Mouse (Mus musculus) liver, embryonic 16.5 days (tissue): Measurements from ENCODE around the gene Hpca. TPM values are rescaled to one million over a fixed set of nuclear protein-coding genes. Genes with fewer than 3 reads are reported as not detected.

Experiments
- ATAC-seq: fragments of 200-750 bp; cut with Nextera tagmentation; 2 replicates; pipeline ENCODE4 v1.8.0; 2017; ENCODE audit warnings: low read depth, mild to moderate bottlenecking, moderate number of reproducible peaks, moderate library complexity
- H3K27ac ChIP-seq: fragments of 300-500 bp; sonication (generic); 2 replicates; pipeline ENCODE4 v1.5.1; 2014; ENCODE audit warnings: mild to moderate bottlenecking, low read length
- H3K27me3 ChIP-seq: fragments of 300-500 bp; sonication (generic); 2 replicates; pipeline ENCODE4 v1.6.1; 2014; ENCODE audit warnings: low read depth, low read length, mixed read lengths; ENCODE audit not compliant: control insufficient read depth, insufficient read depth
- H3K36me3 ChIP-seq: fragments of 300-500 bp; sonication (generic); 2 replicates; pipeline ENCODE4 v1.6.1; 2014; ENCODE audit warnings: mild to moderate bottlenecking; ENCODE audit not compliant: control insufficient read depth, insufficient read depth
- H3K4me1 ChIP-seq: fragments of 300-500 bp; sonication (generic); 2 replicates; pipeline ENCODE4 v1.6.1; 2014; ENCODE audit warnings: low read depth, low read length, mixed read lengths; ENCODE audit not compliant: control insufficient read depth
- H3K4me2 ChIP-seq: fragments of 300-500 bp; sonication (generic); 2 replicates; pipeline ENCODE4 v1.6.1; 2014; ENCODE audit warnings: low read depth, low read length, mixed read lengths
- H3K4me3 ChIP-seq: fragments of 300-500 bp; sonication (generic); 2 replicates; pipeline ENCODE4 v1.5.1; 2014; ENCODE audit warnings: low read depth, mild to moderate bottlenecking, low read length
- H3K9ac ChIP-seq: fragments of 300-500 bp; sonication (generic); 2 replicates; pipeline ENCODE4 v1.6.1; 2014; ENCODE audit warnings: low read depth, low read length
- H3K9me3 ChIP-seq: fragments of 300-500 bp; sonication (generic); replicated peaks from 2 replicates; pipeline ENCODE4 v1.6.1; 2016; ENCODE audit warnings: low read length; ENCODE audit not compliant: control insufficient read depth
- WGBS: fragments of 180-500 bp; shearing (Covaris S2); extraction: QIAGEN DNeasy Blood & Tissue Kit; methylation state at CpG from one replicate; pipeline ENCODE4 v1.1.7; 2014; ENCODE audit not compliant: insufficient replicate concordance; 5-methylcytosine and 5-hydroxymethylcytosine counted together
- polyA plus RNA-seq: library from polyadenylated mRNA; unstranded; fragments of >200 nt; fragmentation: Nextera tagmentation; extraction: Ambion mirVana; gene quantifications from 2 replicates; pipeline ENCODE4 v1.2.1, GENCODE M21; 2015

Hpca gene
- polyA plus RNA-seq, 1 experiment from 2014 or later, result 0.27 TPM

DNA sequence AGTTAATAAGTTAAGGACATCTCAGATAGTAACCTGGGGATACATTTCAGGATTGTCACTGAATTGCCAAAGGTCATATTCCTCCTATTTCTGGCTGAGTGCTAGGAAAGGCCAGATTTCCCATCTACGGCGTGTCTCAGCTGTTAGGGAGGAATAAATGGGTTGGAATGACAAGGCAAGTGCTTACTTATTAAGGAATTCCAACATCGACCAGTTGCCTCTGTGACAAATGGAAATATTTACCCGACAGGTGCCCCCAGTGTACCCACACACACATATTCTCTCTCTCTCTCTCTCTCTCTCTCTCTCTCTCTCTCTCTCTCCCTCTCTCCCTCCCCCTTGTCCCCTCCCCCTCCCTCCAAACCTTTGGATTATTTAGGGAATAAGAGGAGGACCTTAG lies 24.1 kb upstream of the Hpca start:
- H3K9me3 ChIP-seq, result no peaks in the 10 kb centered on the region
- H3K4me2 ChIP-seq, result no peak overlapping the region
- WGBS, result 69% methylated on average over 4 of the region's 4 CpGs
- no peak overlapping the region for H3K9ac ChIP-seq
- H3K27me3 ChIP-seq, result no peaks in the 10 kb centered on the region
- H3K4me1 ChIP-seq, result peaks cover 14% of the 10 kb centered on the region
- no peak for ATAC-seq
- H3K27ac ChIP-seq, result no peak overlapping the region
- peaks cover 7% of the 10 kb centered on the region for H3K36me3 ChIP-seq
- H3K4me3 ChIP-seq, result no peak overlapping the region

DNA sequence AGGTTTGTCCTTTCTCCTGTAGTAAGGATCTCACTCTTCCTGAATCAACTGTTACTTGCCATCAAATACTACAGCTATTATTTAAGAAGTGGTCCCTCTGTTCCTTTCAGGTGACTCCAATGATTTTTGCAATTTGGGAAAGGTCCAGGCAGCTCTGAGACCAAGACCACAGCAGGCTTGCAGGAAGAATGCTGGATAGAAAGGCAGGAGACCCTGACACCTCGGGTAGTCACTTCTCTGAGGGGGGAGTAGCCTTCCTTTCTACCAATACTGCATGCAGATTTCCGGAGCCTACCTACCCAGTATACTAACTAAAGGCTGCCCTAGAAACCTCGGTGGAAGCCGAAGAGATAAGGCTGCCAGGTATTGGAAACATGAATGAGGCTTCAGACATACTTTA lies 23.6 kb upstream of the Hpca start:
- Histone ChIP-seq H3K4me3 (no peak overlapping the region), H3K9ac (no peak overlapping the region), H3K27ac (no peak overlapping the region), H3K4me1 (peaks cover 19% of the 10 kb centered on the region), H3K9me3 (no peaks in the 10 kb centered on the region), H3K36me3 (peaks cover 4% of the 10 kb centered on the region), H3K4me2 (no peak overlapping the region), H3K27me3 (no peaks in the 10 kb centered on the region)
- ATAC-seq, result no peak
- WGBS, result 42% methylated on average over 4 of the region's 4 CpGs

DNA sequence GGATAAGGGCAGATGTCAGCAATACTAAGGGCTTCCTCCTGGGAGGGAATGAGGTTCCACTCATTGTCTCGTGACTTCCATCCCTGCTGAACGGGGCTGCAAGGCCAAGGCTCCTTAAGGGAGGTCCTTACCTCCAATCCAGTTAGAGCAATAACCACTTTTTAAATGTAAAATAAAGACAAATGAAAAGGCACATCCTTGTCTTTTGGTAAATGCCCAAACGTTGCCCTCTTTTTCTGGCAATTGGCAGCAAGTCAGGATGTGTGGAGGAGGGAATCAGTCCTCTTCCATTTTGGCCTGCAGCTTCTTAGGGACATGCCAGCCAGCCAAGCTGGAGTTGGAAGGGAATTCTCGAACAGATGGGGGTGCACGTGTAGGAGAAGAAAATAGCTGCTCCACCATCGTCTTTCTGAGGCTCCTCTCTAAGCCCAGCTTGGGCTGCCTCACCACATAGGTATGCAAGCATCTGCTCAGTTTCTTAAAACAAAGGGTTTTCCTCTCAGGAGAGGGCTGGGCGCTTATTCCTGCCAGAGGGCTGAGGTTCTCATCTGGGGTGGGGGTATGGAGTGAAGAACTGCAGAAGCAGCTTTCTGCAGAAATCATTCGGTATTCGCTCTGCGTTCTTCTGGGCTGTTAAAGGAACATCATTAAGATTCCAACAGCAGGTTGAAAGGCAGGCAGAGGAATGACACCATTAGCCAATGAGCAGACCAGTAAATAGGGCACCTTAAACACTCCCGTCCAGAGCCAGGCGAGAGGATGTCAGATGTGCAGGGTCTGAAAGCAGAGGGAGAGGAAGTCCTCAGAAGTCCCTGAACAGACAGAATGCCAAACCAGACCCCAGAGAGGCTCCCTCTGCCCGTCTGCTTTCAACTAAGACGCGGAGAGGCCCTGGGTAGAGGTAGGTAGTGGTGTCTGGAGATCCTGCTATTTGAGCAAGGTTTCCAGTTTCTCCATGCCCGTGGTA lies 22.8 kb upstream of the Hpca start:
- Histone ChIP-seq H3K4me1 (peaks cover 27% of the 10 kb centered on the region), H3K36me3 (peaks cover under 1% of the 10 kb centered on the region; the same call in 1 of the 2 replicates), H3K4me3 (no peak overlapping the region), H3K9me3 (no peaks in the 10 kb centered on the region), H3K4me2 (no peak overlapping the region), H3K9ac (no peak overlapping the region), H3K27ac (no peak overlapping the region), H3K27me3 (no peaks in the 10 kb centered on the region)
- no peak for ATAC-seq
- 64% methylated on average over 16 of the region's 16 CpGs for WGBS

DNA sequence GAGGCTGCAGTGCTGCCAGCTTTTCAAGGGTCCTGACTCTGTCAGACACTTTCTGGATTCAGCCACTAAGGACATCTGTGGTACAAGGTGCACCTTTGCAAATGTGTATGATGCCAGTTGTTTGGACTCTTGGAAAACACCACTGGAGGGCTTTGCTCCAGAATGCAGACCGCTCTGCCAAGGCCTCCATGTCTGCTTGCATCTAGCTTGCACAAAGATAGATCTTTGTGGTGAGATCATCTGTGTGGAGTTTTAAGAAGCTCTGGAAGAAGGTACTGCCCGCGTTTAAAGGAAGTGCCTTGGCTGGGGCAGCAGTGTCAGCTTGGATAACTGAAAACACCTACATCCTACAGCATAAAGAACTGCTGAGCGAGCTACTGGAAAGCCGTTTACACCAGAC lies 21.7 kb upstream of the Hpca start:
- H3K9ac ChIP-seq, result no peak overlapping the region
- H3K4me2 ChIP-seq, result no peak overlapping the region
- H3K36me3 ChIP-seq, result no peaks in the 10 kb centered on the region
- WGBS, result 47% methylated on average over 5 of the region's 5 CpGs
- peaks cover 2% of the 10 kb centered on the region for H3K27me3 ChIP-seq
- no peak for ATAC-seq
- H3K27ac ChIP-seq, result no peak overlapping the region
- H3K4me3 ChIP-seq, result no peak overlapping the region
- no peaks in the 10 kb centered on the region for H3K9me3 ChIP-seq
- H3K4me1 ChIP-seq, result peaks cover 38% of the 10 kb centered on the region

DNA sequence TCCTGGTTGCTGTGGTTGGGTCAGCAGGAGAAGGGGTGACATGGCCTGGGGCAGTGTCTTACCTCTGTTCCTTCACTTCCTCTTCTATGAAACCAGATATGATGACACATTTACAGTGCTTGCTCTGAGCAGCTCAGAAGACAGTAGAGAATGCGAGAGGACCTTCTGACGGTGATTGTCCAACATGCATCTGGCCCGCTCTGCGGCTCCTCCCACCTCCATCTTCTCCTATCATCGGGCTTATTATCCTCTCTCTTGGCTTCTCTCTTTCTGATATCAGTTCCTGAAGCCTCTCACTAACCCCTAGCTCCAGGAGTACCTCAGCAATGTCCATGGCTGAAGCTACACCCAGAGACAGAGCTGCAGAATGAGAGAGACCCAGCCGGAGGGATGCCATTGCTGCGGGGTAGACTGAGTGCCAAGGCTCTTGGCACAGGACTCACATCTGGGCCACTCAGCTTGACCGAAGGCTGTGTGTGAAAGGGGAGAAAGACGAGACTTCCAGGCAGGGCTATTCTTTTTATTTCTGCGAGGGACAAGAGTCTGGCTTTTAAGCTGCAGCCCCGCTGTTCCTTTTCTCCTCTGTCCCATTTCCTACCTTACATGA lies 20.7 kb upstream of the Hpca start:
- Histone ChIP-seq H3K9ac (no peak overlapping the region), H3K4me1 (peaks cover 42% of the 10 kb centered on the region), H3K27ac (no peak overlapping the region), H3K9me3 (no peaks in the 10 kb centered on the region), H3K36me3 (no peaks in the 10 kb centered on the region), H3K4me2 (no peak overlapping the region), H3K4me3 (no peak overlapping the region), H3K27me3 (peaks cover 12% of the 10 kb centered on the region)
- WGBS, result 63% methylated on average over 11 of the region's 11 CpGs
- no peak for ATAC-seq

DNA sequence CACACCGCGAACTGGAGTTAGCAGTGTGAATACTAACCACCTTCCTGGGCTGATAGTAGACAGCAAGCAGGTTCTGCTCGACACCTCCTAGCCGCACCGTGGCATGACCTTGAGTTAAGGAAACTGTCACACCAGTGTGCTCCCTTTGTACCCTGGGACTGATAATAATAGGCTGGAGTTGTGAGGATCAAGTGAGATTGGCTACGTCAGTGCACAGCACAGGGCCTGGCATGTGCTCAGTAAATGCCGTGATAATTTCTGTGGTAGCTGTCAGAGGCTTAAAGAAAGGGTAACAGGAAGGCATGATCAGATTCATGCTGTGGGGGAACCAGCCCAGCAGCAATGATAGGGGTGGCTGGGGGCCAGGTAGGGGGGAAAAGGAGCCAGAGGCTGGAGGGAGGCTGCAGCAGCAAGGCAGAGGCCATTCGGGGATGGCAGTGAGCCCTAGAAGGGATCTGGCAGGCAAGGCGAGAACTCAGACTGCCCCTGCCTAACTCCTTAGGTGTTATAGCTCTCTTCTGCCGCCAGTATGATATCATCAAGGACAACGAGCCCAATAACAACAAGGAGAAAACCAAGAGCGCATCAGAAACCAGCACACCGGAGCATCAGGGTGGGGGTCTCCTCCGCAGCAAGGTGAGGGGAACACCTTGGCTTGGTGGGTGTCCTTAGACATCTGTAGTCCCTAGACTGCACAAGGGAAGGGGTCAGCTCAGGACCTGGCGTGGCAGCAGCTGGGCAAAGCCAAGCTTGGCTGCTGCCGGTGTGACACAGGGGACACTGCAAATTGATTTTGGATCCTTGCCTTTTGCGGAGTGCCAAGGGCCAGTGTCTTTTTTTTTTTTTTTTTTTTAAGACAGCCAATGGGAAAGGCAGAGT lies 20.0 kb upstream of the Hpca start:
- Histone ChIP-seq H3K27me3 (peaks cover 19% of the 10 kb centered on the region), H3K4me2 (peak overlapping the region; percentile 40; the same call in 1 of the 2 replicates), H3K9ac (0 out of 2 replicates have a peak overlapping the region, but pooled peaks have one; percentile 5), H3K36me3 (no peaks in the 10 kb centered on the region), H3K9me3 (no peaks in the 10 kb centered on the region), H3K4me1 (peaks cover 47% of the 10 kb centered on the region), H3K27ac (peak overlapping the region; percentile 87), H3K4me3 (no peak overlapping the region)
- peak; percentile 18 for ATAC-seq
- WGBS, result 50% methylated on average over 17 of the region's 17 CpGs

DNA sequence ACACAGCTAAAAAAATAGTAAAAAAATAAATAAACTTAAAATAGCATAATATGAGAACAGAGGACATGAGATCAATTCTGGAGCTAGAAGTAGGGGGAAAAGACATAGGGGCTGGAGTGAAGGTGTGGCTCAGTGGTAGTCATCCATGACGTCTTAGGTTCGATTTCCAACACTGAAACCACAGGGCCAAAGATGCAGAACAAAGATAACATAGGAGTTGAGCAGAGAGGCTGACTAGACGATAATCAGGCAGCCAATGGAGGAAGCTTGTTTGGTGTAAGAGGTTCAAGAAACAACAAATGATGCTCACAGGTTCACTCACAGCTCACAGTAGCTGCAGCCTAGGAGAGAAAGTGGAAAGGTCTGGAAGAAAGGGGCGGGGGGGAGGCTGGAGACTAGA lies 19.0 kb upstream of the Hpca start:
- no peak overlapping the region for H3K4me3 ChIP-seq
- WGBS, result 20% methylated on average over 4 of the region's 4 CpGs
- no peaks in the 10 kb centered on the region for H3K9me3 ChIP-seq
- H3K27ac ChIP-seq, result peak overlapping the region; percentile 87
- peaks cover 29% of the 10 kb centered on the region for H3K27me3 ChIP-seq
- H3K4me2 ChIP-seq, result peak overlapping the region; percentile 40
- ATAC-seq, result peak; percentile 32
- no peaks in the 10 kb centered on the region for H3K36me3 ChIP-seq
- peaks cover 52% of the 10 kb centered on the region for H3K4me1 ChIP-seq
- peak overlapping the region; percentile 11; the same call in 1 of the 2 replicates for H3K9ac ChIP-seq

DNA sequence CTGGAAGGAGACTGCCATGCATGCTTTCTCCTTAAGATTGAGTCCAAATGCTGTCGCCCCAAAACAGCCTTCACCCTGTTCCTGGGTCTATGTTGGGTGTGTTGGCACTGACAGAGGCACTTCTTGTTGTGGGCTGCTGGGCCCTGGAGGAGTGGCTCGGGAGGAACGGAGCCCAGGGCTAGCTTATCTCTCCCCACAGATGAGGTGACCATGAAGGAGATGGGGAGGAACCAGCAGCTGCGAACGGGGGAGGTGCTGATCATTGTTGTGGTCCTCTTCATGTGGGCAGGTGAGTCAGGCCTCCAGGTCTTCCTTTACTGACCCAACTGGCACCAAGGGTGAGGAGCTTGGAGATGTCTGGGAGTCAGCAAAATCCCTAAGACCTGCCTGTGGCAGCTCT lies 17.8 kb upstream of the Hpca start:
- H3K36me3 ChIP-seq, result no peaks in the 10 kb centered on the region
- peak overlapping the region; percentile 14; the same call in 1 of the 2 replicates for H3K4me3 ChIP-seq
- H3K9me3 ChIP-seq, result no peaks in the 10 kb centered on the region
- WGBS, result 31% methylated on average over 5 of the region's 5 CpGs
- peaks cover 40% of the 10 kb centered on the region for H3K27me3 ChIP-seq
- peak; percentile 94 for ATAC-seq
- H3K27ac ChIP-seq, result peak overlapping the region; percentile 87
- peaks cover 53% of the 10 kb centered on the region for H3K4me1 ChIP-seq
- peak overlapping the region; percentile 54 for H3K4me2 ChIP-seq
- H3K9ac ChIP-seq, result peak overlapping the region; percentile 47
